Mouse (Mus musculus) lung, postnatal 0 days (tissue): ENCODE data around the gene Kcnip4.

Experiments used
- CTCF ChIP-seq: IDR thresholded peaks from 2 replicates; pipeline ENCODE4 v1.5.1; 2016; ENCODE audit warnings: antibody characterized with exemption, mild to moderate bottlenecking
- EP300 ChIP-seq: IDR thresholded peaks from 2 replicates; pipeline ENCODE4 v1.6.1; 2016; ENCODE audit warnings: antibody characterized with exemption, mild to moderate bottlenecking, control low read depth

DNA sequence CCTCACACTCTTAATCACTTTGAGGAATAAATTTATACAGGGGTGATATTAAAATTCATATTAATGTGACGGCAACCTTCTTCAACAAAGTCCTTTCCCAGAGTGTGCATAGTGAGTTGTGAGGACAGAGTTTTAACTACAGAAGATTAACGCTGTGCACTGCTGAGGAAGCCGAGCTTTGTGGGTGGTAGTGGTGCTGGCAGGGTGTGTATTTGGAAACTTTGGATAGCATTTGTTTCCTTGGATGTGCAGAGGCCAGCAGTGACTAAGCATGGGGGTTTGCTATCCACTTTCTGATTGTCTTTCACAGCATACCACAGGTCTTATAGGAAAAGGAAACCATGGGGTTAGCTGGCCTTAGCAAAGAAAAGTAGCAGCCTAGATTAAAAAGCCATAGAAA lies 267.9 kb downstream of the Kcnip4 start:
- TF ChIP-seq CTCF (no peak), EP300 (no peak)
